Mouse (Mus musculus) cerebellum, adult 2 months (tissue): ENCODE results near the gene Zfp692.

ENCODE experiments used
- CTCF ChIP-seq: fragments of 200-500 bp; IDR thresholded peaks from 2 replicates; pipeline ENCODE4 v1.5.1; 2011; ENCODE audit warnings: low read depth, mild to moderate bottlenecking, control low read depth, low read length, moderate library complexity, borderline replicate concordance; ENCODE audit not compliant: insufficient read depth
- POLR2A ChIP-seq: fragments of 200-500 bp; IDR thresholded peaks from 2 replicates; pipeline ENCODE4 v1.6.1; 2011; ENCODE audit warnings: low read length, control low read depth, borderline replicate concordance; ENCODE audit not compliant: insufficient read depth

DNA sequence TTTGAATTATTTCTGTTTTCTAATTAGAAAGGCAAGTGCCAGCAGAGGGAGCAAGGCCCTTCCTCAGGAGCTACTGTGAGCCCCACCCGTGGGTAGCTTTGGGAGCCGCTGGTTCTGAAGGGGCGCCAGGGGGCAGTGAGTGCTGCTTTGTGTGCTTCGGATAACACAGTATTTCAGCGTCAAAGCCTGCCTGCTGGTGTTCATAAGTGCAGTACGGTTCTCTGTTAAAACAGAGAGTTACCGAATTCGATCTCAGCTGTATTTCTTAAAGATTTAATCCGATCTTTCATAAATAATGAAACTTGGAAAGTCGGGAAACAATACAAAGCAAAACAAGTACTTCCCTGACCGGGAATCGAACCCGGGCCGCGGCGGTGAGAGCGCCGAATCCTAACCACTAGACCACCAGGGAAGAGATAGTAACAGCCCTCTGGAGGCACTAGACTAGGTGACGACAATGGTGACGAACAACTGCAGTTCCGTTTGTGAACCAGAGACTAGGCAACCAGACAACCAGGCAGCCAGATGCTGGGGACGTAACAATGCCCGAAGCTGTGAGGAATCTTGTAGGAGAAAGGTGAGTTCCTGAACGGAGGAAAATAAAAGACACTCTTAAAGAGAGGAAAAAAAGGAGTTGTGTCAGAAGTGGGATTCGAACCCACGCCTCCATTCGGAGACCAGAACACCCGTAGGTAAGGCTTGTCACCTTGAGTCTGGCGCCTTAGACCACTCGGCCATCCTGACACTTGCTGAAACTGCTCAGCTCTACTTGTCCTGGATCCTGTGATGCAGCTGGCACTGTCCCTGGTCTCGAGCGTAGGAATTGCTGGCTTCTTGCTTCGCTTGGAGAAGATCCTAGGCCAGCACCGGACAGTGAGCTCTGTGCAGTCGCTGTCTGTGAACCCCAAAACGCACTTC, 4.8 kb upstream of the Zfp692 start:
- peak; percentile 55 for TF ChIP-seq CTCF
- TF ChIP-seq POLR2A: no peak; the same call in 1 of the 2 replicates
